Mouse (Mus musculus): ENCODE measurements around the gene Palld.

DNA sequence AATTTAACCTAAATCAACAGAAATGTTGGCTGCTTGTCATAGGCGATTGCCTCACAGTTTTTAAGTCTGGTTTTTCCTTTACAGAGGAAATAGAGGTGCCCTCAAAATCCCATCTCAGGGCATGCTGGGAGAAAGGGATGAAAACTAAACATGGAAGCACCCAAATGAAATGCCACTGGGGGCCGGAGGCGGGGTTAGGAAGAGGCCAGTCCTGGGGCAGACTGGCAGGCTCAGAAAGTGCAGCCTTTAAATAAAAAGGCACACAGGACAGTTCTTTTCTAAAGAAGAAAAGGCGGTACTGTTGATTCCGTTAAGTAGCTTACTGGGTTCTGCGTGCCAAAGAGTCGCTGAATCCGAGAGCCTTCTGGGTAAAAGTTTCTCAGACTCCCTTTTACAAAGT, 311.0 kb downstream of the Palld start:
- no peak for TF ChIP-seq FLI1 (IDR thresholded peaks at IDR 0.05; ENCODE audit: low read length)
- no peak for TF ChIP-seq GATA1 (IDR thresholded peaks at IDR 0.05; ENCODE audit: borderline replicate concordance, low read length)
